16 mouse cellular contexts compared by ENCODE assay signal in the genomic region with DNA sequence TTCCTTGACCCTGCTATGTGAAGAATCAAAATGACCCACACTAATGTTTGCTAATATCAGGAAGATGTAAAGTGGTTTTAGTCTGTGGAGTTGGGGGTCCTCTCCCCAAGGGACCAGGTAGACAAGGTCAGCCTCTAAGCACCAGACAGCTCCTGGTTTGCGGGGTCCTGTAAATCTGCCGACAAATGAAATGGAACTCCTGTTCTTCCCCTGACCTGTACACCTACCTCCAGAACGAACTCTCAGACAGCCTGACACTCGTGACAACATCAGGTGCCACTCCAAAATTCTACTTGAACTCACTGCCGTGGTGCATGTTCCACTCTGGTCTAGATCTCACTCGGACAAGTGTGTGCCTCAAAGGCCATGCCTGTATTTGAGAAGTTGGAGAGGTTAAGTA.
"Had no signal": no experiment of that assay in that cellular context is flagged by ENCODE, and none has a peak within 500 bp of the region (broad histone marks: within the 10 kb centered on the region; RNA-seq: fewer than 3 reads in every experiment).

No protein-coding gene starts in this region.

- H3K27ac ChIP-seq: neural tube, embryonic 13.5 days; neural tube, embryonic 15.5 days; stomach, embryonic 15.5 days; stomach, postnatal 0 days had no signal

- DNase-seq: retina, postnatal 1 day; right cerebral cortex, adult 18-20 months; right cerebral cortex, postnatal 14 days; right cerebral cortex, postnatal 25 days; right cerebral cortex, postnatal 4 days; spleen, adult 18-20 months; thymus, adult 18-20 months; thymus, adult 2 months; thymus, postnatal 14 days; thymus, postnatal 25 days; thymus, postnatal 36 days; thymus, postnatal 4 days had no signal

- H3K9ac ChIP-seq: neural tube, embryonic 13.5 days; neural tube, embryonic 15.5 days; stomach, embryonic 15.5 days had no signal

- H3K36me3 ChIP-seq: neural tube, embryonic 13.5 days; neural tube, embryonic 15.5 days; stomach, embryonic 15.5 days had no signal

- H3K27me3 ChIP-seq: neural tube, embryonic 15.5 days; stomach, embryonic 15.5 days had no signal

- H3K4me1 ChIP-seq: neural tube, embryonic 15.5 days; stomach, embryonic 15.5 days had no signal

- H3K4me2 ChIP-seq: neural tube, embryonic 13.5 days; neural tube, embryonic 15.5 days; stomach, embryonic 15.5 days had no signal

- H3K4me3 ChIP-seq: neural tube, embryonic 13.5 days; neural tube, embryonic 15.5 days; stomach, embryonic 15.5 days had no signal

- H3K9me3 ChIP-seq: neural tube, embryonic 13.5 days; neural tube, embryonic 15.5 days; stomach, embryonic 15.5 days had no signal
